Mouse (Mus musculus) R1 (cell line): ENCODE data around the gene Zglp1.
"Not testable (repeated sequence)": the region's sequence is repeated elsewhere in the genome, so short reads cannot be mapped to it uniquely, and the experiment has no call there.

Experiments
- DNase-seq: peaks from one replicate; pipeline ENCODE4 v3.0.0-alpha.2; 2018; ENCODE audit warnings: low read depth, low spot score

Gene Zglp1

GRCm38 (mm10) chr9:21072641-21073040 lies 5.7 kb upstream of the Zglp1 start:
- peak; percentile 56 for DNase-seq

- no peak for DNase-seq
Observed at GRCm38 (mm10) chr9:21062928-21063327, 4.0 kb downstream of the Zglp1 start.

- no peak for DNase-seq
Observed at GRCm38 (mm10) chr9:21051578-21051977, 15.3 kb downstream of the Zglp1 start.

GRCm38 (mm10) chr9:21045235-21045634 lies 21.7 kb downstream of the Zglp1 start:
- DNase-seq: no peak

GRCm38 (mm10) chr9:21044785-21045184 lies 22.1 kb downstream of the Zglp1 start:
- not testable (repeated sequence) for DNase-seq

GRCm38 (mm10) chr9:21043563-21043962 lies 23.3 kb downstream of the Zglp1 start:
- DNase-seq: no peak

- DNase-seq: no peak
Observed at GRCm38 (mm10) chr9:21041308-21041707, 25.6 kb downstream of the Zglp1 start.

GRCm38 (mm10) chr9:21039779-21040178 lies 27.1 kb downstream of the Zglp1 start:
- DNase-seq: no peak

- peak; percentile 49 for DNase-seq
Observed at GRCm38 (mm10) chr9:21037481-21037891, 29.4 kb downstream of the Zglp1 start.

GRCm38 (mm10) chr9:21036666-21037065 lies 30.2 kb downstream of the Zglp1 start:
- no peak for DNase-seq

GRCm38 (mm10) chr9:21036161-21036560 lies 30.7 kb downstream of the Zglp1 start:
- no peak for DNase-seq

- no peak for DNase-seq
Observed at GRCm38 (mm10) chr9:21035586-21035985, 31.3 kb downstream of the Zglp1 start.

- DNase-seq: peak; percentile 87
Observed at GRCm38 (mm10) chr9:21034481-21035085, 32.3 kb downstream of the Zglp1 start.

- DNase-seq: peak; percentile 95
Observed at GRCm38 (mm10) chr9:21033136-21033535, 33.8 kb downstream of the Zglp1 start.

- no peak for DNase-seq
Observed at GRCm38 (mm10) chr9:21032491-21032890, 34.4 kb downstream of the Zglp1 start.

- DNase-seq: peak; percentile 82
Observed at GRCm38 (mm10) chr9:21031896-21032351, 35.0 kb downstream of the Zglp1 start, which contains the start of gene Icam5. Gene Icam5, plus strand, starts transcription at chr9:21032073.

- peak; percentile 91 for DNase-seq
Observed at GRCm38 (mm10) chr9:21031251-21031895, 35.5 kb downstream of the Zglp1 start.

GRCm38 (mm10) chr9:21030781-21031250 lies 36.1 kb downstream of the Zglp1 start:
- peak; percentile 98 for DNase-seq

GRCm38 (mm10) chr9:21030055-21030600 lies 36.8 kb downstream of the Zglp1 start:
- no peak for DNase-seq

GRCm38 (mm10) chr9:21029291-21030054 lies 37.4 kb downstream of the Zglp1 start, which contains the start of gene Icam4:
Gene Icam4, plus strand, starts transcription at chr9:21029373.
- peak; percentile 91 for DNase-seq

- DNase-seq: peak; percentile 46
Observed at GRCm38 (mm10) chr9:21028560-21029110, 38.3 kb downstream of the Zglp1 start.
